In genomic region chr3:156754790-156755530, GRCm38 (mm10) we compare ENCODE assay signal across 18 mouse cellular contexts.
DNase-seq lines count a peak whose midpoint lies in the region; ATAC-seq lines count a peak whose summit lies in the region.
"Had no signal": no experiment of that assay in that cellular context is flagged by ENCODE, and none has a peak within 500 bp of the region (broad histone marks: within the 10 kb centered on the region; RNA-seq: fewer than 3 reads in every experiment).

No protein-coding gene starts in this region.

- no peaks in the 10 kb centered on the region for H3K9me3 ChIP-seq in midbrain, embryonic 13.5 days
- no peaks in the 10 kb centered on the region for H3K9me3 ChIP-seq in midbrain, embryonic 15.5 days
- H3K9me3 ChIP-seq in embryonic facial prominence, embryonic 10.5 days: no peaks in the 10 kb centered on the region
- no peaks in the 10 kb centered on the region for H3K9me3 ChIP-seq in hindbrain, embryonic 11.5 days (ENCODE audit: control insufficient read depth, low read length)
- H3K9me3 ChIP-seq in neural tube, embryonic 14.5 days (ENCODE audit: control insufficient read depth, low read length): no peaks in the 10 kb centered on the region
- H3K9me3 ChIP-seq: embryonic facial prominence, embryonic 12.5 days; limb, embryonic 12.5 days; liver, embryonic 15.5 days had no signal

- H3K9ac ChIP-seq in midbrain, embryonic 13.5 days (replicated peaks): no peak overlapping the region
- no peak overlapping the region for H3K9ac ChIP-seq in midbrain, embryonic 15.5 days
- H3K9ac ChIP-seq in hindbrain, embryonic 11.5 days (ENCODE audit: low read depth, low read length): no peak overlapping the region
- no peak overlapping the region for H3K9ac ChIP-seq in neural tube, embryonic 14.5 days (replicated peaks; ENCODE audit: low read depth, low read length)
- H3K9ac ChIP-seq: embryonic facial prominence, embryonic 12.5 days; limb, embryonic 12.5 days; liver, embryonic 15.5 days had no signal

- no peaks in the 10 kb centered on the region for H3K36me3 ChIP-seq in midbrain, embryonic 13.5 days
- H3K36me3 ChIP-seq in midbrain, embryonic 15.5 days (replicated peaks): no peaks in the 10 kb centered on the region
- H3K36me3 ChIP-seq in embryonic facial prominence, embryonic 10.5 days (replicated peaks): no peaks in the 10 kb centered on the region
- H3K36me3 ChIP-seq in hindbrain, embryonic 11.5 days (ENCODE audit: control insufficient read depth, insufficient read depth, low read length): no peaks in the 10 kb centered on the region
- no peaks in the 10 kb centered on the region for H3K36me3 ChIP-seq in neural tube, embryonic 14.5 days (ENCODE audit: control insufficient read depth, insufficient read depth, low read length)
- H3K36me3 ChIP-seq: embryonic facial prominence, embryonic 12.5 days; limb, embryonic 12.5 days; liver, embryonic 15.5 days had no signal

- 0 out of 2 replicates have a peak, but pooled peaks have one; percentile 18 for ATAC-seq in midbrain, embryonic 13.5 days
- ATAC-seq in midbrain, embryonic 15.5 days (replicated peaks): no peak; the same call in 1 of the 2 replicates
- ATAC-seq in hindbrain, embryonic 11.5 days (ENCODE audit: low FRiP score): peak; percentile 55; the same call in 1 of the 2 replicates
- peak; percentile 61 for ATAC-seq in neural tube, embryonic 14.5 days (ENCODE audit: low read depth)
- ATAC-seq: intestine, embryonic 16.5 days had no signal

- no peak overlapping the region for H3K4me3 ChIP-seq in midbrain, embryonic 13.5 days (replicated peaks)
- H3K4me3 ChIP-seq in midbrain, embryonic 15.5 days: no peak overlapping the region
- no peak overlapping the region for H3K4me3 ChIP-seq in embryonic facial prominence, embryonic 10.5 days
- H3K4me3 ChIP-seq in hindbrain, embryonic 11.5 days (ENCODE audit: low read depth, low read length): no peak overlapping the region
- H3K4me3 ChIP-seq in neural tube, embryonic 14.5 days (ENCODE audit: low read depth, low read length): no peak overlapping the region
- H3K4me3 ChIP-seq: embryonic facial prominence, embryonic 12.5 days; limb, embryonic 12.5 days; liver, embryonic 15.5 days had no signal

- peak; percentile 43 for DNase-seq in embryonic facial prominence, embryonic 10.5 days (ENCODE audit: low spot score)
- DNase-seq in hindbrain, embryonic 11.5 days (ENCODE audit: low spot score): peak; percentile 13
- no peak for DNase-seq in right cerebral cortex, postnatal 36 days (ENCODE audit: low spot score in 2 of 2)
- no peak for DNase-seq in right cerebral cortex, adult 18-20 months
- DNase-seq in adrenal gland, adult 18-20 months (ENCODE audit: low spot score in 2 of 2): no peak
- DNase-seq: cerebellum, adult 18-20 months; heart, adult 18-20 months; heart, postnatal 10 days; kidney, postnatal 14 days; lung, postnatal 14 days; thymus, postnatal 25 days had no signal

- H3K27ac ChIP-seq in midbrain, embryonic 13.5 days: no peak overlapping the region
- H3K27ac ChIP-seq in midbrain, embryonic 15.5 days: no peak overlapping the region
- no peak overlapping the region for H3K27ac ChIP-seq in embryonic facial prominence, embryonic 10.5 days (replicated peaks)
- no peak overlapping the region for H3K27ac ChIP-seq in hindbrain, embryonic 11.5 days (ENCODE audit: low read depth, low read length)
- H3K27ac ChIP-seq in neural tube, embryonic 14.5 days (ENCODE audit: low read depth, low read length): no peak overlapping the region
- H3K27ac ChIP-seq: embryonic facial prominence, embryonic 12.5 days; limb, embryonic 12.5 days; liver, embryonic 15.5 days had no signal

- no peaks in the 10 kb centered on the region for H3K27me3 ChIP-seq in midbrain, embryonic 13.5 days
- H3K27me3 ChIP-seq in midbrain, embryonic 15.5 days (replicated peaks): no peaks in the 10 kb centered on the region
- no peaks in the 10 kb centered on the region for H3K27me3 ChIP-seq in embryonic facial prominence, embryonic 10.5 days (replicated peaks; ENCODE audit: low read depth, poor library complexity, severe bottlenecking)
- no peaks in the 10 kb centered on the region for H3K27me3 ChIP-seq in hindbrain, embryonic 11.5 days (ENCODE audit: control insufficient read depth, insufficient read depth, low read length)
- H3K27me3 ChIP-seq in neural tube, embryonic 14.5 days (ENCODE audit: control insufficient read depth, insufficient read depth, low read length): no peaks in the 10 kb centered on the region
- H3K27me3 ChIP-seq: embryonic facial prominence, embryonic 12.5 days; limb, embryonic 12.5 days; liver, embryonic 15.5 days had no signal

- peaks cover 6% of the 10 kb centered on the region; the same call in 1 of the 2 replicates for H3K4me1 ChIP-seq in midbrain, embryonic 13.5 days (replicated peaks)
- 0 out of 2 replicates have a peak, but pooled peaks cover 2% of the 10 kb centered on the region for H3K4me1 ChIP-seq in midbrain, embryonic 15.5 days
- peaks cover 22% of the 10 kb centered on the region for H3K4me1 ChIP-seq in embryonic facial prominence, embryonic 10.5 days
- no peaks in the 10 kb centered on the region for H3K4me1 ChIP-seq in hindbrain, embryonic 11.5 days (replicated peaks; ENCODE audit: control insufficient read depth, insufficient read depth, low read length)
- H3K4me1 ChIP-seq in neural tube, embryonic 14.5 days (ENCODE audit: control insufficient read depth, insufficient read depth, low read length): no peaks in the 10 kb centered on the region
- H3K4me1 ChIP-seq: embryonic facial prominence, embryonic 12.5 days; limb, embryonic 12.5 days; liver, embryonic 15.5 days had no signal

- 70% methylated on average over 1 of the region's 1 CpGs for WGBS in midbrain, embryonic 13.5 days
- 62% methylated on average over 1 of the region's 1 CpGs for WGBS in midbrain, embryonic 15.5 days
- WGBS in embryonic facial prominence, embryonic 10.5 days: 66% methylated on average over 1 of the region's 1 CpGs
- 76% methylated on average over 1 of the region's 1 CpGs for WGBS in hindbrain, embryonic 11.5 days
- 73% methylated on average over 1 of the region's 1 CpGs for WGBS in neural tube, embryonic 14.5 days

- no peak overlapping the region for H3K4me2 ChIP-seq in midbrain, embryonic 13.5 days (replicated peaks)
- H3K4me2 ChIP-seq in midbrain, embryonic 15.5 days: no peak overlapping the region
- H3K4me2 ChIP-seq in hindbrain, embryonic 11.5 days (replicated peaks; ENCODE audit: low read depth, low read length): no peak overlapping the region
- no peak overlapping the region for H3K4me2 ChIP-seq in neural tube, embryonic 14.5 days (ENCODE audit: low read depth, low read length)
- H3K4me2 ChIP-seq: embryonic facial prominence, embryonic 12.5 days; limb, embryonic 12.5 days; liver, embryonic 15.5 days had no signal

Comparison
In these comparisons a context has a peak if more than half of its experiments do, and no peak if none do; other contexts are left out.
1. DNase-seq: peak in embryonic facial prominence, embryonic 10.5 days (single experiment) and hindbrain, embryonic 11.5 days (single experiment); none in right cerebral cortex, postnatal 36 days (0 of 2), right cerebral cortex, adult 18-20 months (single experiment) and adrenal gland, adult 18-20 months (0 of 2).